Mouse (Mus musculus) bone marrow, adult 2 months (tissue): ENCODE measurements around the gene Ehd4.

ENCODE experiments used
- CTCF ChIP-seq: fragments of 200-500 bp; IDR thresholded peaks from 2 replicates; pipeline ENCODE4 v1.5.1; 2011; ENCODE audit warnings: low read length, control low read depth; ENCODE audit not compliant: control insufficient read depth, insufficient read depth
- POLR2A ChIP-seq: fragments of 200-500 bp; IDR thresholded peaks from 2 replicates; pipeline ENCODE4 v1.6.1; 2011; ENCODE audit warnings: low read depth, mild to moderate bottlenecking, control low read depth, low read length, borderline replicate concordance; ENCODE audit not compliant: control insufficient read depth

- TF ChIP-seq CTCF (no peak), POLR2A (no peak)
Observed at GRCm38 (mm10) chr2:120158846-120159245, 4.4 kb upstream of the Ehd4 start.
